Mouse (Mus musculus): ENCODE results near the gene Mapk6.

Mapk6 gene

GRCm38 (mm10) chr9:75424358-75425150 lies 14.7 kb upstream of the Mapk6 start:
- DNase-seq (ENCODE audit: low spot score in 2 of 2) = no peak

- no peak for DNase-seq (ENCODE audit: low spot score in 2 of 2)
Measured at GRCm38 (mm10) chr9:75423683-75424082, 13.9 kb upstream of the Mapk6 start.

- DNase-seq (ENCODE audit: low spot score in 2 of 2) = no peak
Measured at GRCm38 (mm10) chr9:75422251-75422691, 12.5 kb upstream of the Mapk6 start.

DNA sequence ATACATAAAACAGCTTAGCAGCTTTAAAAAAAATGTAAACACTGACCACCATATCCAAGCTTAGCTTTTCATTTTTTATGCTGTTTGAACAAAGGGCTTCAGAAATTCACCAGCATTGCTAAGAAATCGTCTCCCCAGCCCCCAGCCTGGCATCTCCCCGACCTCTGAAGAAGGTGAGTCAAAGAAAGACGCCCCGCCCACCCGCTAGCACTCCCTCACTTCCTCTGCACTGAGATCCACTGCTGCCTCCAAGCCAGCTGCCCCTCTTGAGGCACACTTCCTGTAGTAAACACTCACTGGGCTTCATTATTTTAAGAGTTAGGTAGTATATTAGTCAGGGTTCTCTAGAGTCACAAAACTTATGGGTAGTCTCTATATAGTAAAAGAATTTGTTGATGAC lies 4.4 kb upstream of the Mapk6 start:
- no peak for DNase-seq (ENCODE audit: low spot score in 2 of 2)

GRCm38 (mm10) chr9:75413206-75413605 lies 3.4 kb upstream of the Mapk6 start:
- DNase-seq (ENCODE audit: low spot score in 2 of 2) = no peak

GRCm38 (mm10) chr9:75411584-75411983 lies 1.8 kb upstream of the Mapk6 start:
- no peak for DNase-seq (ENCODE audit: low spot score in 2 of 2)

DNA sequence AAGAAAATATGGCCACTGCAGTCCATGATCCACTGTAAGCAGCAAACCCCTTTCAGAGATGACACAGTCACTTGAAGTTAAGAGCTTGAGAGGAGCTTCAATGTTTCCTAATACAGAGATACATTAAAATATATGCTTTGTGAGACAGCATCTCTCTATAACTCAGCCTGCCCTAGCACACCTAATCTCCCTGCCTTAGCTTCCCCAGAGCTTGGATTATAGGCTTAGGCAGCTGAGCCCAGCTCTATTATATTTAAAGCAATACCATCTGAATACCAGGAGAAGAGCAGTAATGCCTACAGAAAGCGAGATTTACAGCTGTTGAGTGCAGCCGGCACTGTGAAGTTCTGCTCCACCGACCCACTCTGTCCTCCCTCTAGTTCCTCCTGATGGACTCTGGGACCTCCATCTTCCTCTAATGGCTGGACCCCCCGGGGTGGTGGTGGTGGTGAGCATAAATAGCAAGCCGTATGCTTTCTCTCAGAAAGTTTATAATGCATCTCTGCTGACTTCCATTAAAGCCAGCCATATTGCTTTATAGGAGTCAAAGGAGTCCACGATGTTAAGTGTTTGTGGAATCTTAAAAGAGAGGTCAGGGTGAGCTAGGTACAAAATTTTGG lies 1.2 kb upstream of the Mapk6 start:
- no peak for DNase-seq (ENCODE audit: low spot score in 2 of 2)

DNA sequence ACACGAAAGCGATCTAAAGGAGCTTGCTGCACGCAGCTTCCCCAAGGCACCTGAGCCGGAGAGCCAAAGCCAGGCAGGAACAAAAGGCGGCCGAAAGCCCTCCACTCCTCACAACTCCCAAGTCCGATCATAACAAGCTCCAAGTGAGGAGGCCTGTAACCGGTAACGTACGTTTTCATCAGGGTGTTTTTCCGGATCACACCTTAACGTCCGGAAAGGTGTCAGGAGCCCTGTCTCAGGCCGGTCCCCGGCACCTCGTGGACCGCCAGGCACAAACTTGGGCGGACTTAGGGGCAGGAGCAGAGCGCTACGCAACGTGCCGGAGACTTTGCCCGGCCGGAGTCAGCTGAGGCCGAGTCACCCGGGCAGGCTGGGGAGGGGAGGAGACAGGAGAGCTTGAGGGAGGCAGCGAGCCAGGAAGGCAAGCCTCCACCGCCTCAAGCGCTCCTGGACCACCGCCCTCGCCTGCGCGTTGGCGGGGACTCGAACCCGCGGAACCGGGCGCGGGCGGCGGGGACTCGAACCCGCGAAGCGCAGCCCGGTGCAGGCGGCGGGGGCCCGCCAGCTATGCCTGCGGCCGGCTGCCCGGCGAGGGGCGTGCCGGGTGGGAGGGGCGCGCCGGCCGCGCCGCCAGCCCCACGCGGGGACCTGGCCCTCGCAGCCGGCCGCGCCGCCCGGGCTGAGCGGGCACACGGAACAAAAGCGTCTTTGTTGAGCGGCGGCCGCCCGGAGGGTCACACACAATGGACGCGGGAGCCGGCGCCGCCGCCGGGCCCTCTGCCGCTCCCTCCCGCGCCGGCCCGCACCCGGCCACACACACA lies 564 bp downstream of the Mapk6 start:
- DNase-seq (ENCODE audit: low spot score in 2 of 2) = peak; percentile 44 to 62

DNA sequence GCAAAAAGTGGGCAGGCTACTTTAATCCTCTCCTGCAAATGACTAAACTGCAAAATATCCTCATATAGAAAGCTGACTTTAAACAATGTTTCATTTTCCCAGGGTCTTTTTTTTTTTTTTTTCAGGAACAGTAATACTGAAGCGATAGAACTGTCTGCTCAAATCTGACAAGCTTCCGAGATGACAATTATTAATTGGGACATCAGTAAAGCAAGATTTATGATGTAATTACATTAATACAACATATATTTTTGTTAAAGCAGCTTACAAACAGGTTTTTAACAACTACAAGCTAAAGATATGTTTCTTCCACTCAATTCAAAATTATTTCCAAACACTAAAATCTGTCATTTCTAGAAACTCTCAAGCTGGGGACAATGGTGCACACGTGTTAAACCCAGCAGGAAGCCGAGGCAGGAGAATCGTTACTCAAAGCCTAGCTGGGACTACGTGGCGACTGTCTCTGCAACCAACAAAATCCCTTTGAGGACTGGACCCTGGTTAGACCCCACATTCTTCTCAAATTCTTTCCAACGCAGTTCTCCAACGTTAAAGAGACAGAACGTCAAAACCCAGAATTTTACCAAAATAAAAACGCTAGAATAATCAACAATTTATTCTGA lies 1.5 kb downstream of the Mapk6 start:
- no peak for DNase-seq (ENCODE audit: low spot score in 2 of 2)

DNA sequence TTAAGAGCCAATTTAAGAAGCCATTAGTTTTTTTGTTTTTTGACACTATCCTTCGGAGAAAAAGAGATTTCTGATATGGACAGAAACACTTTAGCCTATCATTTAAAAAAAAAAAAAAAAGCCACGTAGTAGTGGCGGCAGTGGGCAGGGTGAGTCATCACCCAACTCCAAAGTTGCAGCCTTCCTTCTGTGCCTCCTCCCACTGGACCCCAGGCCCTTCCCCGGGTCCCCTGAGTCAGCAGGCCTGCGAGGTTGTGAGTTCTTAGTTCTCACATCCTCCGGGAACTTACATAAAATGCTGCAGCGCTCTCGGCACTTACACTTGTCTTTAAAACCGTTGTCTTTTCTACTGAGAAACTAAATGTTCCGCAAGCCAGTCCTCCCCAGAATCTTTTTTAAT lies 2.0 kb downstream of the Mapk6 start:
- peak; percentile 68 to 73 for DNase-seq (ENCODE audit: low spot score in 2 of 2)

GRCm38 (mm10) chr9:75406121-75406520 lies 3.7 kb downstream of the Mapk6 start:
- DNase-seq (ENCODE audit: low spot score in 2 of 2) = no peak

GRCm38 (mm10) chr9:75403520-75403919 lies 6.3 kb downstream of the Mapk6 start:
- no peak for DNase-seq (ENCODE audit: low spot score in 2 of 2)

DNA sequence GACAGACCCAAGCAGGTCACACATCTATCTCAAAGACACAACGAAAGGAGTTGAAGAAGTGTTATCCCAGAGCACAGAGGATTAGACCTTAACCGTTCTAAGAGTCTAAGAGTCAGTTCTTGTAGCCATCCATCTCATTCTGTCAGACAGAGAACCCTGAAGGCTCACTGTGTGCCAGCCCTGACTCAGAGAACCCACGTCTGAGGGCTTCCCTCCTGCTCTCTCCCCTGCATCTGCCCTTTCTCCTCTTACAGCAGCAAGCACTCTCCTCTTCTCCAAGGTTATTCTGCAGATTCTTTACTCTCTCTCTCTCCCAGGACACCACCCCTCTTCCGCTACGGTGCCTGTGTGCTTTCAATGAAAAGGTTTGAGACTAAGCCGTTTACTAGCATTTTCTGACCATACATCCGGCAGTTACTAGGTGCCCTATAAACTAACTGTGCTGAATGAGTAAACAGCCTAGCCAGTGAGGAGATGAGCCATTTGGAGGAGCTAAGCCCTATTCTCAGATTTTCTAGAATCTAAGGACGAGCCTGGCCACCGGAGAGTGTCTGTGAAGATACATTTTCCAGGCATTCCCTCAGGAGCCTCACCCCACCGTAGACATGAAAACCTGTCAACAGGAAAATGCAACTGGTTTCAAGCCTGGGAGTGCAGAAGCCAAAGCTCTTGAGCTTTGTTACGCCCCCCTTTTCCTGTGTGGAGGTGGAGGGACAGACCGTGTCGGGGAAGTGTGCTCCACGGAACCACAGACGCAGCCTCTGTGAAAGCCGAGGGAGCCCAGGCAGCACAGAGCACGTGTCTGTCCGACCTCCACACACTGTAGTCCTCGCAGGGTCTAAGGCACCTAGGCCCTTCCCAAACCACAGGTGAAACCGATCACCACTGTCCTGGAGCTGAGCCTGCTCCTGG lies 8.0 kb downstream of the Mapk6 start:
- DNase-seq (ENCODE audit: low spot score in 2 of 2) = peak in 1 of 2 experiments; percentile 14

DNA sequence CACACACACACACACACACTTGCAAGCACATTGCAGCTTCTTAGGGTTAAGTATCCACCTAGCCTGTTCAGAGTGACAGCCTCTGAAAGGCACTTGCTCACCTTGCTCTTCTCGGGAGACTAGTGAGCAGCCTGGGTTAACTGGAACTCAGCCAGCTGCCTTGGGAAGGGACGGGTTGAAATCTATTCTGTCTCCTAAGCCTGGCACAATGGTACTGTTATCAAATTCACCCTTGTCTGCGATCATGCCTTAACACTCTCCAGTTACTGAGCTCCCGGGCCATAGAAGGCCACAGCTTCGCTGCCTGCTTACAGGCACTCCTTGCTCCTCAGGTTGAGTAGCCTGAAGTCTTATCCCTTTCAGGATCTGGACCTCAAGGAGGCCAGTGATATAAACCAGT lies 9.2 kb downstream of the Mapk6 start:
- no peak for DNase-seq (ENCODE audit: low spot score in 2 of 2)

DNA sequence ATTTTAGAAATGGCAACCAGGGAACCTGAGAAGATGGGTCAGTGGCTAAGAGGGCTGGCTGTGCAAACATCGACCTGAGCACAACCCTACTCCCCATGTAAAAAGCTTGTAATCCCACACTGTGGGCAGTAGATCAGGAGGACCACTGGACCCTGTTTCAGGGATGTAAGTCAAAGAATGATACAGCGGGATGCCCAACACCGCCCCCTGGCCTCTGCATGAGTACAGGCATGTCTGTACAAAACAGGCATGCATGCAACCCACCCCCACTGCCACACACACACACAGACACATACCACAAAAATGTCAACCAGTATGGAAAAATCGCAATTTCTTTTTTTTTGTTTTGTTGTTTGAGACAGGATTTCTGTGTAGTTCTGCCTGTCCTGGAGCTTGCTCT lies 10.7 kb downstream of the Mapk6 start:
- DNase-seq (ENCODE audit: low spot score in 2 of 2) = no peak

DNA sequence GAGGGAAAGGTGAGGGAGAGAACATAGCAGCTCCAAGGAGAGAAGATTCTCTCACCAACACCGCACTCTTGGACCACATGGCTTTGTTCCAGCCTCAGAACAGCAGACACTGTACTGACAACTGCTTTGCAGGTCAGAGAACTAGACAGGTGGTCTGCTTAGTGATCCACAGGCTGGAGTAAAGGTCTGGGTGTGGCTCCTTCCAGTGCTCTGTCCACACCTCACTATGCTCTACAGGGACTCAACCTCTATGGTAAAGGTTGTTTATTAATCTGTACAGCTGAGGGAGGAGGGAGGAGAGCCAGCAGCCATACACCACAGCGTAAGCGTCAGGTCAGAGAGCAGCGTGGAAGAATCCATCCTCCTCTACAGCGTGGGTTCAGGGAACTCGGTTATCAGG lies 13.8 kb downstream of the Mapk6 start:
- DNase-seq (ENCODE audit: low spot score in 2 of 2) = no peak

DNA sequence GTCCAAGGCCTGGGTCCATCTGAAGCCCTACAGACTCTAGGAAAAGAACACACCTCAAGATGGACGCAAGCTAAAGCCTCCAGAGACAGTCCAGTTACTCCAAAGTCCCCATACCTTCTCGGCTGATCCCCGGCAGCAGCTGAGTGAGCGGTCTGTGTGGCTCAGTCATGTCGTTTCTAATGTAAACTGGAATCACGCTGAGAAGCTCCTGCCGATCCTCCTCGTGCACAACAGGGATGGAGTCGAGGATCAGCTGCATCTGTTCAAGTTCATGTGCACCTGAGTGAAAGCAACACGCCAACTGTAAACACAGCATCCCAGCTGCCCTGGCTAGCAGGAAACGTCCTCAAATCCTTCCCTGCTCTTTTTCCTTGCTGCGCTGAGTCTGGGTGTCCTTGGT lies 16.6 kb downstream of the Mapk6 start:
- DNase-seq (ENCODE audit: low spot score in 2 of 2) = no peak

DNA sequence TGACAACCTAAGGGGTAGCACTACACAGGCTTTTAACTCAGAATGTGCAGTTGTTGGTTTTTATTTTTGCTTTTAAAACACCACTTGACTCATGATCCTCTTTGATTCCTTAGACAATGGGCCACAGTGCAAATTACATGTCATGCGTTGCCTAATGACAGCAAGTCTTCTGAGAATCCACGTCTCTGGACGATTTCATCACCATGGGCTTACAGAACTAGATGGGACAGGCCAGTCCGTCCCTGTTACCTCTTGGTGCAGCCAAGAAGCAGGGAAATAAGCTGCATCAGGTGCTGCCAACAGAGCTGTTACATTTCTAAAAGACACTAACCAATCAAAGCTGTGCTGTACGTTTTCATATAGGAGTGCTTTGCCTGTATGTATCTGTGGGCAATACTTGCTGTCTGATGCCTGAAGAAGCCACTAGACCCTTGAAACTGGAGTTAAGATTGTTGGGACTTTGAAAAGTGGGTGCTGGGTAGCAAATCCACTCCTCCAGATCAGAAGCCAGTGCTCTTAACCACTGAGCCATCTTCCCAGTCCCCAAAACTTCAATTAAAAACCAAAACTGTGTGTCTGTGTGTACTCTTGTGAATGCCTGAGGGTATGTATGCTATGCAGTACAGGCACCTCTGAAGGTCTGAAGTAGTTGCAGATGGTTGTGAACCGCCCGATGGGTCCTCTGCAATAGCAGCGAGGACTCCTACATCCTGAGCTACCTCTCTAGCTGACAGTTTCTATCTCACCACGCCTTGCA lies 24.4 kb downstream of the Mapk6 start:
- DNase-seq (ENCODE audit: low spot score in 2 of 2) = no peak

DNA sequence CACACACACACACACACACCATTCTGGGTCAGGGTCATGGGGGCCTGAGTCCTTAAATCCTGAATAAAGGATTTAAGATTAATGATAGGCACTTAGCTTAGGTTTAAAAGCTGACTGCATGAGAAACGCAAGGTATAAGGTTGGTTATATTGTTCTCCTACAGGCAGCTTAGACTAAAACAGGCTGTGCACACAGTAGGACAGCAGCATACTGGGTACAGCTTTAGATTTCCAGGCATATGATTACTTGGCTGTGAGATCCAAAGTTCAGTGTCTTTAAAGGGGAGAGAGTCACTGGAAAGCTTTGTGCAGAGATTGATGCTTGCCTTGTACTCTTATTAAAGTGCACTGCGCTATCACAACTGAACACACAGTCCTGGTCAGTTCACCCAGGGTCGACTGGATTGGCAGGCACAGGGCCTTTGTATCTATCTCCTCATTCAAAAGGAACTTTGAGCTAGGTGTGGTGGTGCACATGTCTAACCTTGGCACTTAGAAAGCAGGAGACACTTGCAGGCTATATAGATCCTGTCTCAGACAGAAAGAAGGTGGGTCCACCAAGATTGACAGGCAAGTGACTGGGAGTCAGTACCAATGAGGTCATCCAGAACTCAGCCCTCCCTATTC lies 25.4 kb downstream of the Mapk6 start:
- no peak for DNase-seq (ENCODE audit: low spot score in 2 of 2)

DNA sequence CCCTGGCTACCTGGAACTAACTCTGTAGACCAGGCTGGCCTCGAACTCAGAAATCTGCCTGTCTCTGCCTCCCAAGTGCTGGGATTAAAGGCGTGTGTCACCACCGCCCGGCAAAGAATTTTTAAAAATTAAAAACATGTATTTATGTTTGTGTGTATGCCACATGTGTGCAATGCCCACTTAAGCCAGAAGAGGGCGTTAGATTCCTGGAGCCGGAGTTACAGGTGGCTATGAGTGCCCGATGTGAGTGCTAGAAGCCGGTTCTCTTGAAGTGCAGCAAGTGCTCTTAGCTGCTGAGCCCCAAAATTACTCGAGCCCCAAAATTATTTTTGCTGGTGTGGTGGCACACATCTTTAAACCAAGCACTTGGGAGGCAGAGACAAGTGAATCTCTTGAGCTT lies 26.0 kb downstream of the Mapk6 start:
- DNase-seq (ENCODE audit: low spot score in 2 of 2) = no peak

All from right cerebral cortex, adult 2 months (tissue).